Mouse (Mus musculus) myocyte (in vitro differentiated cells): ENCODE measurements at regions not wholly inside any gene's neighbourhood (a gene's known extent, or its start where the extent isn't known, plus 50 kb on each side); places are given as distances from the start of the nearest gene placed in this dataset.

ENCODE experiments used
- E2F4 ChIP-seq: IDR thresholded peaks from one replicate; pipeline ENCODE4 v1.6.1; 2011; ENCODE audit warnings: mild to moderate bottlenecking, control low read depth, moderate library complexity; ENCODE audit not compliant: insufficient read depth
- MAX ChIP-seq: IDR thresholded peaks from one replicate; pipeline ENCODE4 v1.6.1; 2011; ENCODE audit warnings: low read depth, mild to moderate bottlenecking, control low read depth
- POLR2A ChIP-seq: IDR thresholded peaks from one replicate; pipeline ENCODE4 v1.6.1; 2011; ENCODE audit warnings: low read depth, mild to moderate bottlenecking, control low read depth, moderate library complexity; ENCODE audit not compliant: insufficient read length
- POLR2AphosphoS2 ChIP-seq: IDR thresholded peaks from one replicate; pipeline ENCODE4 v1.6.1; 2011; ENCODE audit warnings: low read depth, control low read depth; ENCODE audit not compliant: insufficient read length
- SRF ChIP-seq: IDR thresholded peaks from one replicate; pipeline ENCODE4 v1.6.1; 2011; ENCODE audit warnings: low read depth; ENCODE audit not compliant: control insufficient read depth, insufficient read length
- TCF3 ChIP-seq: IDR thresholded peaks from one replicate; pipeline ENCODE4 v1.6.1; 2011; ENCODE audit warnings: low read depth, control low read depth; ENCODE audit not compliant: insufficient read length
- USF1 ChIP-seq: IDR thresholded peaks from one replicate; pipeline ENCODE4 v1.6.1; 2011; ENCODE audit warnings: low read depth, mild to moderate bottlenecking, control low read depth, moderate library complexity

- no peak for TF ChIP-seq POLR2A
- no peak for TF ChIP-seq MAX
- TF ChIP-seq TCF3 = no peak
- TF ChIP-seq USF1 = no peak
- TF ChIP-seq E2F4 = no peak
- TF ChIP-seq POLR2AphosphoS2 = no peak
- no peak for TF ChIP-seq SRF
Measured at GRCm38 (mm10) chr7:74719321-74719720, 164.7 kb upstream of the Slco3a1 start.
